Mouse (Mus musculus) intestine, embryonic 14.5 days (tissue): ENCODE measurements around the gene Cdk19. TPM values are rescaled to one million over a fixed set of nuclear protein-coding genes. Genes with fewer than 3 reads are reported as not detected.

Source experiments
- ATAC-seq: fragments of 200-750 bp; cut with Nextera tagmentation; replicated peaks from 2 replicates; pipeline ENCODE4 v1.8.0; 2017; ENCODE audit warnings: low read depth, moderate number of reproducible peaks, moderate TSS enrichment, moderate library complexity; ENCODE audit not compliant: low FRiP score, low TSS enrichment
- DNase-seq: peaks from one replicate; pipeline ENCODE4 v3.0.0-alpha.2; 2018; ENCODE audit warnings: low spot score
- H3K27ac ChIP-seq: fragments of 300-500 bp; sonication (generic); 2 replicates; pipeline ENCODE4 v1.5.1; 2014; ENCODE audit warnings: low read depth, mild to moderate bottlenecking, control low read depth
- H3K27me3 ChIP-seq: fragments of 300-500 bp; sonication (generic); replicated peaks from 2 replicates; pipeline ENCODE4 v1.6.1; 2014; ENCODE audit warnings: low read length, control low read depth; ENCODE audit not compliant: control insufficient read depth, insufficient read depth
- H3K36me3 ChIP-seq: fragments of 300-500 bp; sonication (generic); 2 replicates; pipeline ENCODE4 v1.6.1; 2014; ENCODE audit warnings: low read length, control low read depth; ENCODE audit not compliant: control insufficient read depth, insufficient read depth
- H3K4me1 ChIP-seq: fragments of 300-500 bp; sonication (generic); replicated peaks from 2 replicates; pipeline ENCODE4 v1.6.1; 2014; ENCODE audit warnings: low read length, control low read depth, mixed read lengths; ENCODE audit not compliant: control insufficient read depth, insufficient read depth
- H3K4me2 ChIP-seq: fragments of 300-500 bp; sonication (generic); 2 replicates; pipeline ENCODE4 v1.6.1; 2014; ENCODE audit warnings: low read length
- H3K4me3 ChIP-seq: fragments of 300-500 bp; sonication (generic); 2 replicates; pipeline ENCODE4 v1.5.1; 2014; ENCODE audit warnings: low read depth, low read length, control low read depth, mixed read lengths
- H3K9ac ChIP-seq: fragments of 300-500 bp; sonication (generic); 2 replicates; pipeline ENCODE4 v1.6.1; 2014; ENCODE audit warnings: mild to moderate bottlenecking, low read length
- H3K9me3 ChIP-seq: fragments of 300-500 bp; sonication (generic); 2 replicates; pipeline ENCODE4 v1.6.1; 2016; ENCODE audit warnings: low read length, control low read depth; ENCODE audit not compliant: control insufficient read depth
- WGBS: fragments of 180-500 bp; shearing (Covaris S2); extraction: QIAGEN DNeasy Blood & Tissue Kit; methylation state at CpG from one replicate; pipeline ENCODE4 v1.1.7; 2014; 5-methylcytosine and 5-hydroxymethylcytosine counted together
- polyA plus RNA-seq: library from polyadenylated mRNA; unstranded; fragments of >200 nt; fragmentation: Nextera tagmentation; extraction: Ambion mirVana; gene quantifications from 2 replicates; pipeline ENCODE4 v1.2.1, GENCODE M21; 2014

Cdk19 gene
- polyA plus RNA-seq, 1 experiment from 2014 or later, result 8.7 TPM

DNA sequence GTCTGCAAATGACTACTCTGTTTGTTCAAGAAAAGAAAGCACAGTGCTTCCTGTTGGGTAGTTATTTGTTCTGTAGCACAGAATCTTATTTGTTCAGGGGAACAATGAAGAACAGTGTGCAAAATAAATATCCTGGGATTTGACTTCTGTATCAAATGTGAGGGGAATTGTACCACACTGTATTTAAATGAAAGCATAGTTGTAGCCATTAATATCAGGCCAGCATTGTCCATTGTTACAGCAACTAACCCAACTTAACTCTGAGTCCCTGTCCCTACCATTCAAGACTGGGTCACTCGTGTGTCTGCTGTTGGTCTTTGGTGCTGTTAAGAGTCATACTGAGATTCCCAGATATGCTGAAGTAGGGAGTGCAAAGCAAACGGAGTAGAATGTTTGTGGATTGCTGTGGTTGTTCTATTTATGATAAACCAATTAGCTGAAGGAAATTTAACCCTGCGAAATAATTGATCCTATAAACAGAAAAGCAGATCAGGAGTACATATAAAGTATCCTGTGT is 106.8 kb downstream of the Cdk19 start:
- no peak overlapping the region for H3K9ac ChIP-seq
- WGBS, result 56% methylated on average over 3 of the region's 3 CpGs
- H3K4me1 ChIP-seq, result no peaks in the 10 kb centered on the region; the same call in 1 of the 2 replicates
- H3K9me3 ChIP-seq, result no peaks in the 10 kb centered on the region
- no peaks in the 10 kb centered on the region for H3K27me3 ChIP-seq
- no peak overlapping the region for H3K27ac ChIP-seq
- DNase-seq (no peak), ATAC-seq (no peak)
- no peak overlapping the region for H3K4me2 ChIP-seq
- H3K4me3 ChIP-seq, result no peak overlapping the region
- no peaks in the 10 kb centered on the region for H3K36me3 ChIP-seq

DNA sequence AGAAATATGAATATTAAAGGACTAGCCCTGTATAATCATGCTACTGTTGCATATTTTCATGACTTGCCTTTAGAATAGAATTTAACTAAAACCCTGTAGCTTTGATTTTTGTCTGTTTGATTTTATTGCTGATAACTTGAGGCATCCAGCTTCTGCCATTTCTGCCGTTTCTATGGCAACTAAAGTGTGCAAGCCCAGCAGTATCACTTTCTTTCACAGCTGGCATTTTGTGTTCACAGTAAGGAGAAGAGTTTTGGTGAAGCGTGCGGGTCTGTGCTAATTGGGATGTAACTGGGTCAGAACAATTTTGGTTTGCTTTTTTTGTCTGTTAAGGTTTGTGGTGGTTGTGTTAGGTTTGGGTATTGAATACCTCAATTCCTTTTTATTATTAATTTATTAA is 107.3 kb downstream of the Cdk19 start:
- H3K36me3 ChIP-seq, result no peaks in the 10 kb centered on the region
- H3K27me3 ChIP-seq, result no peaks in the 10 kb centered on the region
- no peaks in the 10 kb centered on the region for H3K9me3 ChIP-seq
- WGBS, result 74% methylated on average over 3 of the region's 3 CpGs
- ATAC-seq (no peak), DNase-seq (no peak)
- H3K4me3 ChIP-seq, result no peak overlapping the region
- no peak overlapping the region for H3K27ac ChIP-seq
- no peak overlapping the region for H3K9ac ChIP-seq
- H3K4me1 ChIP-seq, result no peaks in the 10 kb centered on the region; the same call in 1 of the 2 replicates
- no peak overlapping the region for H3K4me2 ChIP-seq

DNA sequence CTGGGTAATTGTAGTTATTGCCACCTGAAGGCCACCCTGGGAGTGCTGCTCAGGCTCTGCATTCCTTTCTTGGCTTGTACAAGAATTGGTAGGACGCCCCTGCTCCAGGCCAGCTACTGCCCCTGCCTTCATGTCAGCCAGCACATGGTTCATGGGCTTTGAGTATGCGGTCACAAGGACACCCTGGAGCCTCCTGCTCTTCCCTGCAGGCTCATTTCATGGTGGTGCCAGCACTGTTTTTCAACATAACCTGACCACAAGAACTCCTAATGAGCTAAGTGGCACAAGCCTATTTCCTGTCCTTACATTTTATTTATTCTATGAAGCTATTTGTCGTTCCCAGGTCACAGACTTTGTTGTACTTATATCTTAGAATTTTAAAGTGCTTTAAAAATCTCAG is 107.9 kb downstream of the Cdk19 start:
- Histone ChIP-seq H3K9ac (no peak overlapping the region), H3K27me3 (no peaks in the 10 kb centered on the region), H3K4me1 (no peaks in the 10 kb centered on the region; the same call in 1 of the 2 replicates), H3K4me2 (no peak overlapping the region), H3K9me3 (no peaks in the 10 kb centered on the region), H3K36me3 (no peaks in the 10 kb centered on the region), H3K27ac (no peak overlapping the region), H3K4me3 (no peak overlapping the region)
- WGBS, result 52% methylated on average over 3 of the region's 3 CpGs
- ATAC-seq, result no peak
- DNase-seq, result no peak

DNA sequence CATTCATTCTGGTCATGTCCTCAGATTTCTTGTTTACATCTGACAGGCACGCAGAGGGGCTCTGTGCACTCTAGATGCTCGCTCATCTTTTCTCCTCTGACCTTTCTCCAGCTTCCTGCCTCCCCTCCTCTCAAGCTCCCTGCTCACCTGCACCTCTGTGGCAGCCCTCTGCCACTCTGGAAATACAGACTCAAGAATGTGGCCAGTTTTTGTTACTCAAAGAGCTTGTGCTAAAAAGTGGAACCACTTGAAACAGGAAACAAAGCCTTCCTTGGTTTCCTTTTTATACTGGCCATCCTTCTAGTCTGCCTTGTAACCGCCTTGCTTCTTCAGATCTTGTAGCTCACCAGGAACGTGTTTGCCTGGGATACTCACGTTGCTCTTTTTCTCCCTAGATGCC is 108.6 kb downstream of the Cdk19 start:
- no peaks in the 10 kb centered on the region for H3K9me3 ChIP-seq
- WGBS, result 44% methylated on average over 5 of the region's 5 CpGs
- H3K4me1 ChIP-seq, result no peaks in the 10 kb centered on the region; the same call in 1 of the 2 replicates
- no peak overlapping the region for H3K4me3 ChIP-seq
- DNase-seq, result no peak
- ATAC-seq, result no peak
- no peaks in the 10 kb centered on the region for H3K36me3 ChIP-seq
- H3K27me3 ChIP-seq, result no peaks in the 10 kb centered on the region
- H3K9ac ChIP-seq, result no peak overlapping the region
- H3K4me2 ChIP-seq, result no peak overlapping the region
- no peak overlapping the region for H3K27ac ChIP-seq

DNA sequence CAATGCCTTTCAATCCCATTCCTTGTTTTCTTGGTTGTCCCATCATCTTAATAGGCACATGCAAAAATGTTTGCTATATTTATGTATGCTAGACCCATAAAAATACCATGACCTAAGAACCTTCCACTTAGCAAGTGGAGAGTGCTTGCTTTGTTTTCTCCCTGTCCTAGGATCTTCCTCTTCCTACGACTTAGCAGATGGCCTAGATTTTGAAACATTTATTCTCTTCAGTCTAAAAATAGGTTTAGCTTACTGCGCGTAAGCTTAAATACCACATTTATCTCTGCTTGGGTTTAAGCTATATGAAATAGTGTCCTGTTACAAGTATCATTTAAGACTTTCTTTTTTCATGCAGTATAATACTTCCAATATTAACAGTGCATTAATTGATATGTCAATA is 109.1 kb downstream of the Cdk19 start:
- ATAC-seq, result no peak
- no peak overlapping the region for H3K9ac ChIP-seq
- no peak overlapping the region for H3K27ac ChIP-seq
- no peak overlapping the region for H3K4me3 ChIP-seq
- H3K9me3 ChIP-seq, result no peaks in the 10 kb centered on the region
- no peaks in the 10 kb centered on the region for H3K27me3 ChIP-seq
- no peak overlapping the region for H3K4me2 ChIP-seq
- DNase-seq, result no peak
- no peaks in the 10 kb centered on the region for H3K36me3 ChIP-seq
- H3K4me1 ChIP-seq, result no peaks in the 10 kb centered on the region; the same call in 1 of the 2 replicates
- 55% methylated on average over 3 of the region's 3 CpGs for WGBS

DNA sequence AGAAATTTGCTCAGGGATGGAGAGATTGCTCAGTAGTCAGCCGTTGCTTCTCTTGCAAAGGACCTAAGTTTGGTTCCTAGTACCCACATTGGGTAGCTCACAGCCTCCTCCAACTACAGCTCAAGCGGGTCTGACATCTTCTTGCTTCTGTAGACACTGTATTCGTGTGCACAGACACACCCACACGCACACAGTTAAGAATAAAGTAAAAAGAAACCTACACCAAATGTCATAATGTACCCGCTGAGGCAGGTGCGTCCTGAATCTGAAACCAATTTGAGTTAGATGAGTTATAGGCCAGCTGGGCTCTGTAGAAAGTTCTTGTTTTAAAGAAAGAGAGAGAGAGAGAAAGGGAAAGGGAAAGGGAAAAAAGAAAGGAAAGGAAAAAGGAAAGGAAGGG is 110.2 kb downstream of the Cdk19 start:
- no peak for ATAC-seq
- 92% methylated on average over 6 of the region's 6 CpGs for WGBS
- DNase-seq, result no peak

DNA sequence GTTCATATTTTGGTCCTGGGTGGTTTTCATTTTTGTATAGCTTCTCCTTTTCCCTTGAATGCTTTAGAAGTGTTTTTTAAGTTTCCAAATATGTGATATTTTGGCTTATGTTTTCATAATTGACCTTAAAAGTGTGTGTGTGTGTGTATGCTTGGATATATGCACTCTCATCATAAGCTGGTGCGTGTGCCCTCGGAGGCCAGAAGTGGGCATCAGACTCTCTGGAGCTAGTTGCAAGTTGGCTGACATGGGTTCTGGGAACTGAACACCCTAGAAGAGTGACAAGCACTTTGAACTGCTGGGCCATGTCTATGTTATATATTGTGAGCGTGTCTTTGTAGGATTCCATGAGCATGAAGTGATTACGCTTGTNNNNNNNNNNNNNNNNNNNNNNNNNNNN is 110.8 kb downstream of the Cdk19 start:
- DNase-seq (no peak), ATAC-seq (no peak)
- no peak overlapping the region for H3K9ac ChIP-seq
- H3K4me3 ChIP-seq, result no peak overlapping the region
- H3K36me3 ChIP-seq, result 0 out of 2 replicates have a peak, but pooled peaks cover 3% of the 10 kb centered on the region
- H3K27me3 ChIP-seq, result no peaks in the 10 kb centered on the region
- no peak overlapping the region for H3K27ac ChIP-seq
- H3K9me3 ChIP-seq, result no peaks in the 10 kb centered on the region
- H3K4me1 ChIP-seq, result no peaks in the 10 kb centered on the region; the same call in 1 of the 2 replicates
- H3K4me2 ChIP-seq, result no peak overlapping the region
- 97% methylated on average over 4 of the region's 4 CpGs for WGBS

More for the DNA sequence above, 110.2 kb downstream of the Cdk19 start:
- Histone ChIP-seq H3K27me3 (no peaks in the 10 kb centered on the region), H3K4me1 (no peaks in the 10 kb centered on the region; the same call in 1 of the 2 replicates), H3K4me3 (no peak overlapping the region), H3K27ac (no peak overlapping the region), H3K9me3 (no peaks in the 10 kb centered on the region), H3K4me2 (no peak overlapping the region), H3K9ac (no peak overlapping the region), H3K36me3 (0 out of 2 replicates have a peak, but pooled peaks cover 1% of the 10 kb centered on the region)

DNA sequence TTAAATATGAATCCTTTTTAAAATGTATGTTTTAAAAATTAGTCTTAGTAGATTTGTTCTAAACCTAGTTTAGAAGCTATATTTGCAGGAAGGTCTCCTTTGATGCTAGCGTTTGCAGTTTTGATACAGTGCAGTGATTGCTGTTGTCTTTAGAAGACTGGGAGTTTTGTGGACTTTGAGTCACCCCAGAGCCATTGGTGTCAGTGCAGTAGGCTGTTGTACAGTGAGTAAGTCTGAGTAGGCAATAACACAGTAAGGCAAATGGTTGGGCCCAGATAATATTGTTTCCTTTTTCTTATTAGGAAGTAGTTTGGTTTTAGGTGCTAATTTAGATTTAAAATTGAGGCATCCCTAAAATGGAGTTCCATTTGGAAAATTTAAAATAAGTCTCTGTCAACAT is 117.8 kb downstream of the Cdk19 start:
- Histone ChIP-seq H3K4me1 (no peaks in the 10 kb centered on the region; the same call in 1 of the 2 replicates), H3K27me3 (no peaks in the 10 kb centered on the region), H3K9me3 (no peaks in the 10 kb centered on the region), H3K36me3 (0 out of 2 replicates have a peak, but pooled peaks cover 8% of the 10 kb centered on the region), H3K27ac (no peak overlapping the region), H3K9ac (no peak overlapping the region), H3K4me2 (no peak overlapping the region), H3K4me3 (no peak overlapping the region)
- 80% methylated on average over 1 of the region's 1 CpGs for WGBS
- ATAC-seq, result no peak
- no peak for DNase-seq

DNA sequence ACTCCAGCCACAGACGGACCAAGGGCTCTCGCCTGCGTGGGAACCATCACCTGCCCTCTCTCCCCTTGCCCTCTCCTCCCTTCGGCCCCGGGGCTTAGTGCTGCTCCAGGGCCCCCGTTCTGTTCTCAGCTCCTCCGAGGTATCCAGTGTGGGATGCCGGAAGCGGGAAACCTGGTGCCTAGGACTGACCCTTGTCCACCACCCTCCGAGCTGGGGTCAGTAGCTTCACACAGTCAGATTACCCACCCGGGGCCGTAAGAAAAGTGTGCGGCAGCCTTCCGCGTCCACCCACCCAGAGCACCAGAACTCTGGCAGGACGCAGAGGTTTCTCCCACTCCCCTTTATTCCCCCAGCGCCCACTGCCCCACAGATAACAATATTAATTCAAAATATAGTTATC is 119.8 kb downstream of the Cdk19 start:
- H3K27me3 ChIP-seq, result no peaks in the 10 kb centered on the region
- H3K9me3 ChIP-seq, result no peaks in the 10 kb centered on the region
- no peak overlapping the region for H3K4me2 ChIP-seq
- H3K27ac ChIP-seq, result no peak overlapping the region
- DNase-seq (no peak), ATAC-seq (no peak)
- WGBS, result 95% methylated on average over 17 of the region's 17 CpGs
- H3K4me1 ChIP-seq, result no peaks in the 10 kb centered on the region
- H3K36me3 ChIP-seq, result 0 out of 2 replicates have a peak, but pooled peaks cover 8% of the 10 kb centered on the region
- H3K9ac ChIP-seq, result no peak overlapping the region
- H3K4me3 ChIP-seq, result no peak overlapping the region
